Mouse (Mus musculus) right cerebral cortex, adult 18-20 months (tissue): Measurements from ENCODE around the gene Tctn1.

ENCODE experiments used
- DNase-seq: peaks from one replicate; pipeline ENCODE4 v3.0.0; 2022; ENCODE audit warnings: mixed read lengths

The Tctn1 gene

DNA sequence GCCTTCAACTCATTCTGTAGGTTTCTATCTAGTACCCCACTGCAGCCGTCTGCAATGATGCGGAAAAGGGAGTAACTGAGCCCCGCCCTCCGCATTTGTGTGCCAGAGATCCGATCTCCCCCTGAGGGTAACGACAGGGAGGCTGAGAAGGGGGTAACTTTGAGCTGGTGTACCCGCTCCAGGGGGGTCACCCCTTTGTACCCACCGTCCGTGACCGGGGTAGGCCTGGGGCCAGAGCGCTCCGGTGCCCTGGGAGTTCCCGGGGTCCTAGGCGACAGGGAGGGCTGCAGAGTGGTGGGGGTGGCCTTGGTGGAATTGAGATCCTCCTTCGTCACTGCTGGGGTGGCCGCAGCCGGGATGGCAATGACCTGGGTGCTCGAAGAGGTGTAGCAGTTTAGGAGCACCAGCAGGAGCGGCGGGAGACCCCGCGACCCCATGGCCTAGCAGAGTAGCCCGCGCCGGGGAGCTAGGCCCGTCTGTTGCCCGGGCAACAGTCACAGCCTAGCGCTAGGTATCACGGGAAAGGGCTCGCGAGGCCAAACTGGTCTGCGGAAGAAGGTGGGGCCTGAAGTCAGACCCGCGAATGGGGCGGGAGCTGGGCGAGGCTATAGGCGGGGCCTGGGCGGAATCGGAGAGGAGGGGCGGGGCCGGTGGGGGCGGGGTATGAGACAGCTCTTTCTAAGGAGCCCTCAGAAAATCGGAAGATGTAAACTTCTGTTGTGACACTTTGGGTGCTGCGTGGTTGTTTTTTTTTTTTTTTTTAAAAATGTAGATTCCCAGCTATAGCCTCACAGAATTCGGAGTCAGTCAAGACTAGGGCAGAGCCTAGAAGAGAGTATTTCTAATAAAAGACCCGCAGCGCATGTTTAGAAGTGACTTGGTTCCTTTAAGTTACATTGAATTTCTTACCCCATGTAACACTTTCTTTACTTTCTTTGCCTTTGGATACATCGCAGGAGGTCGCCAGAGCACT lies at the start of gene Tctn1:
Gene Tctn1, minus strand, starts transcription at position 528 of the 973 bp plus-strand sequence.
- peak; percentile 90 for DNase-seq

DNA sequence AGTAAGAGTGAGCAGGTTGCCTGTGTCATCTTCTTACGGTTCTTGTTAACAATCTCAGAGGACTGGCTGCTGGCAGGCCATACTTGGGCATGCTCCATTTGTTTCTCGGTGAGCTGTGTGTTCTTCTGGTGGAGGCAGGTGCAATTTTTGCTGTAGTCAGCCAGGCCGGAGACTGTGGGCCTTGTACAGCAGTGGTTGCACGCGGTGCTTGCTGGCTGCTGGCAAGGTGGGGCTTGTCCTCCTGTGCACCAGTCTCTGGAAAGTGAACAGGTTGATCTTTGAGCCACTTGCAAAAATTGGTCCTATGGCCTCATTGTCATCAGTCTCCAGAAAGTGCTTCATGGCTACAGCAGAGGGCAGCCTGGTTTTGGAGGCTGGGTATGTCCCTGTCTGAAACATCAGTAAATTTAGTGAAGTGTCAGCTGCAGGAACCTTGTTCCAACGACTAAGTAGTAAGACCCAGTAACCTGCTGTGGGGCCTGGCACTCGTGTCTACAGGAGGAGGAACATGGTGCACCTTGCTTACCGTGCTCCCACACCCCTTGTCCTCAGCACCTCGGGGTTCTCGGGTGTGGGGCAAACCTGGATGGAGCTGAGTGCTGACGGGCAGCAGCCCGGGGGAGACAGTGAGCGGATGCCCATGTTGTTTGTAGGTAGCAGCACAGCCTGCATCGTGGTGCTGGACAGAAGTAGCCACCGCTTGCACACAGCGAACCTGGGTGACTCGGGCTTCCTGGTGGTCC lies 48.9 kb upstream of the Tctn1 start:
- DNase-seq, result no peak

DNA sequence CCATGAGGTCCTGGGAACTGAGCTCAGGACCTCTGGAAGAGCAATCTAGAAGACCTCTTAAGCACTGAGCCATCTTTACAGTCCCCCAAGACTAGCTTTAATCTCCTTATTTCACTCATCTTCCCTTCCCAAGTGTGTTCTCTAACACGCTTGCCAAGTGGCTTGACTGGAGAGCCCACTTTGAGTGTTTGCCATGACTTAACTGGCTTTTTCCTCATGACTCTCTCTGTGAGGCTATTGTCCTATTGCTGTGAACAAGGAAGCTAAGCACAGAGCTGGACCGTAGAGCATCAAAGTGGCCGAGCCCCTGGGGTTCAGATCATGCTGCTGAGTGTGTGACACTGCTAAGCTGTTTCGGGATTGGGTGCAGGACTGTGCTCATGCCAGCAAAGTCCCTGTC lies 48.1 kb upstream of the Tctn1 start:
- DNase-seq, result no peak

DNA sequence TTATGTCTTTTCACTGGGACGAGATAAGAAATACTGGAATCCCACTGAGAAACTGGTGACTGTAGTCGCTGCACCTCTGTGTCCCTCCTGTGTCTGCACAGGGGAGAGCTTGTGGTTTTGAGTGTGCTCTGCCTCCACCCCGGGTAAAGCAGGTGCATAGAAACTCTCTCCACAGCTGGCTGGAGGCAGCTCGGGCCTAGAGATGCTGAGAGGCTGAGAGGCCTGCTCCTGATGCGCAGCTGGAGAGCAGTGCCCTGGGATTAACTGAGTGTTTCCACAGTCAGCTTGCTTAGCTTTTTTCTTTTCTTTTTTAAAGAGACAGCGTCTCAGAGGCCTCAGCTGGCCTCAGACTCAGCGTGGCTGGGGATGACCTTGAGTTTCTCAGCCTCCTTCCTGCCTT lies 47.4 kb upstream of the Tctn1 start:
- DNase-seq, result no peak

DNA sequence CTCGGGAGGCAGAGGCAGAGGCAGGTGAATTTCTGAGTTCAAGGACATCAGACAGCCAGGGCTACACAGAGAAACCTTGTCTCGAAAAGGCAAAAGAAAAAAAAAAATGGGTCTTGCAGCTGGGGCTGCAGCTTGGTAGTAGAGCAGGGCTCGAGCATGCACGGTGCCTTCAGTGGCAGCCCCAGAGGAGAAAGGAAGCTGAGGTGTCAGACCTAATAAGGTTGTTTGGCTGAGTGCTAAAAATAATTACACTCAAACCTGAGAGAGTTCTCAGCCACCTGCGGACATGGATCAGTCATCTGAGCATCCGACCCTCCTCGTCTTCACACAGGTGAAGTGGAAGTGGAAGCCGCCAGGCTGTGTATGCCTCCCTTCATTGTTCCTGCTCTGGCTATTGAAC lies 46.4 kb upstream of the Tctn1 start:
- DNase-seq, result no peak

DNA sequence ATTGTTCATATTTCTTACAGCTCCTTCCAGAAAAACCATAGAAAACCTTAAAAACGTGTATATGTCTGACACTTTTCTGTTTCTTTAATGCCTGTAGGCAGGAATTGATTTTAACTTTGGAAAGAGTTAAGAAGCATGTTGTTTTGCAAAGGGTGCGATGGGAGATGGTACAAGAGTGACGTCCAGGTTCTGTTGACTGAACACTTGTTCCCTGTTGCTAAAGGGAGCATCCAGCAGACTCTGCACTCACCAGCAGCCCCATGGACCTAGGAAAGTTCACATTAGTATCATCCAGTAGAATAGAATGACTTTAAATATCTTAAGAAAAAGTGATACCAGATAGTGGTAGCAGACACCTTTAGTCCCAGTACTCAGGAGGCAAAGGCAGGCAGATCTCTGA lies 42.3 kb upstream of the Tctn1 start:
- no peak for DNase-seq

DNA sequence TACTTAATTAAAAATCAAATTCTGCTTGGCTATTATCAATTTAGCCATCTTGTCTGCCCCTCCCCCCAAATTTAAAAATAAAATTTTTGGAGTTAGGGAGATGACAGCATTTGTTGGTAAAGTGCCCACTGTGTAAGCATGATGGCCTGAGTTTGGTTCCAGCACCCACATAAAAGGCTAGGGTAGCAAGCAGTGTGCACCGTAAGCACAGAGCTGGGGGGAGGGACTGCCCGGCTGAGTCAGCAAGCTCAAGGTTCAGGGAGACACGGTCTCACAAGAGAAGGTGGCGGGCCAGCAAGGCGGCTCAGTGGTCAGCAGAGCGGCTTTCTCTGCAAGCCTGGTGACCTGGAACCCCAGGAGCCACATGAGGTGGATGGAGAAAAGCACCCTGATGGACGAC lies 41.2 kb upstream of the Tctn1 start:
- DNase-seq, result no peak

DNA sequence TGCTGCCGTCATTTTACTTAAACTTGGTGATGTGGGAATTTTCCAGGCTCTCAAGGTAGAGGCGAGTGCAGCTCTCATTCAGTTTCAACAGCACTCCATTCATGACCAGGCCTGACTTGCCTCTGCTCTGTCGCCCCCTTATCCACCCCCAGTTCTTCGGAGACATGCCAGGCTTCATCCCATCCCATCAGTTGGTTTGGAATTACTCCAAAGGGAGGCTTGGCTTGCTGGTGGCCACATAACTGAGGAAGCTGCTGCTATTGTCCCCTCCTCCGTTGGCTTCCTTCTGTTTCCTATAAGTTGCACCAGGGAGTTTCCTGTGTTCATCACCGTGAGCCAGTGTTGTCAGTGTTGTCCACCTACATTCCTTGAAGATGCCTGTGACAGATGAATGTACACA lies 40.3 kb upstream of the Tctn1 start:
- DNase-seq, result peak; percentile 21

DNA sequence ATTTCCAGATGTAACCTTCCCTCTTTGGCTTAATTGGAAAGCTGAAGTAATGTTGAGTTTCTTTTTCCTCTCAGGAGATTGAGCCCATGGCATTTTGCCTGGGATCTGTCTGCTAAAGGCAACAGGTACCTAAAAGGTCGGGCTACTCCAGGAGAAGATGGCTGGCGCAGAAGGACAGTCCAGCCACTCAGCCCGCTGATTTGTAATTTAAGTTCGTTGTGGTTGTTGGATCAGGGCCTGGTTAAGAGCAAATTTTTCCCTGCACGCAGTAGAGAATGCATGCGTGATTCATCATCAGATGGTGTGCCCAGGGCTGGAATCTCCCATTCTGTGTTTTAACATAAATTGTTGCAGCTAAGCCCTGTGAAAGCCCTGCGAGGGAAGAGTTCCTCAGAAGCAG lies 39.7 kb upstream of the Tctn1 start:
- peak; percentile 32 for DNase-seq

DNA sequence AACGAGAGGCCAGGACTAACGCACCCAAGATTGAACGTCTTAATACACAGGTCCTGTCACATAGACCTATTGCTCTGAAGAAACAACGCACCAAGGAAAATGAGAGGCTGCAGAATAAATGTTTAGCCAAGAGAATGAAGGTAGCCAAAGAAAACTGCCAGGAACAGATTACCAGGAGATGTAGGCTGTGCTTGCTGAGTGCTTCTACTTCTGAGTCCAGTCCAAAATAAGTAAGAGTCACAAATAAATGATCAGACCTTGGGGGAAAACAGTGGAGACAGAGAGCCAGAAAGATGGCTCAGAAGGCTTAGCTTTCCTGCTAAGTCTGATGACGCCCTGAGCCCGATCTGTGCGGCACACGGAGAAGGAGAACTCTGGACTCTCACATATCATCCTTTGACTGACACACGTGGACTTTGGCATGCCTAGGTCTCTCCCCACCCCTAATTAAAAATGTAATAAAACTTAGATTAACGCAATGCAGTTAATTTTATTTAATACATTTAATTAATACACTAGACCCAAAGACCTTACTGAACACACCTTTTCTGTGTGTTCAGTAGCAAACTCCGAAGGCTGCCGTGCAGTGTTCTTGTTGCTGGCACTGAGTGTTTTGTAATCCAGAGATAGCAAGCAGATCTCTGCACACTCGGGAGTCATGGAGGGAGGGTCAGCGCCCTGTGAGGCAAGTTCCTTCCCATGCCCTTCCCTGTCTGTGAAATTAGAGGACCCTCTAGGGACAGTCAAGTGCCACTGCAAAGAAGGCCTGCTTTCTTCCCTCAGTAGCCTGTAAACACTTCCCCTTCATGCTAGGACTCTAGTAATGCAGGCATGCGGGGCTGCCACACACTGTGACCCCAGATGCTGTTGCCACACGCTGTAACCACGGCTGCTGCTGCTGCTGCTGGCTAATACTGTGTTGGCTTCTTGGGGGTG lies 38.8 kb upstream of the Tctn1 start:
- DNase-seq, result no peak

DNA sequence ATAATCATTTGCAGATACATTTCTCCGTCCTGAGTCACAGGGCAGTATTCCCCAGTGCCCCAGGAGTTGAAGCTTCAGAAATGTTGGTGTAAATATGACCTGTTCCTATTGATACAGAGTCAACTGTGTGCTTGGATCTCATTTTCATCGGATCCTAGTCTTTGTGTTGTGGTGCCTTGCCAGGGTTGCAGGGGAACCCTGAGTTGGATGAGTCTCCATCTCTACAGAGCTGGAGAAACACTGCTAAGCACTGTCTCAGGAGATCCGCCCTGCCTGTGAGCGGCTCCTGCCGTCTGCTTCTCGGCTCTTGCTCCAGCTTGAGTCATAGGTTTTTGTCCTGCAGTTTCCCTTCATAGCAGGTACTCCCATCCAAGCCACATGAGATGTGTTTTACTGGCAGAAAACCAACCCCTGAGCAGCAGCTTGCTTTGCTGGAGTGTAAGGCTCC lies 35.8 kb upstream of the Tctn1 start:
- peak; percentile 53 for DNase-seq

DNA sequence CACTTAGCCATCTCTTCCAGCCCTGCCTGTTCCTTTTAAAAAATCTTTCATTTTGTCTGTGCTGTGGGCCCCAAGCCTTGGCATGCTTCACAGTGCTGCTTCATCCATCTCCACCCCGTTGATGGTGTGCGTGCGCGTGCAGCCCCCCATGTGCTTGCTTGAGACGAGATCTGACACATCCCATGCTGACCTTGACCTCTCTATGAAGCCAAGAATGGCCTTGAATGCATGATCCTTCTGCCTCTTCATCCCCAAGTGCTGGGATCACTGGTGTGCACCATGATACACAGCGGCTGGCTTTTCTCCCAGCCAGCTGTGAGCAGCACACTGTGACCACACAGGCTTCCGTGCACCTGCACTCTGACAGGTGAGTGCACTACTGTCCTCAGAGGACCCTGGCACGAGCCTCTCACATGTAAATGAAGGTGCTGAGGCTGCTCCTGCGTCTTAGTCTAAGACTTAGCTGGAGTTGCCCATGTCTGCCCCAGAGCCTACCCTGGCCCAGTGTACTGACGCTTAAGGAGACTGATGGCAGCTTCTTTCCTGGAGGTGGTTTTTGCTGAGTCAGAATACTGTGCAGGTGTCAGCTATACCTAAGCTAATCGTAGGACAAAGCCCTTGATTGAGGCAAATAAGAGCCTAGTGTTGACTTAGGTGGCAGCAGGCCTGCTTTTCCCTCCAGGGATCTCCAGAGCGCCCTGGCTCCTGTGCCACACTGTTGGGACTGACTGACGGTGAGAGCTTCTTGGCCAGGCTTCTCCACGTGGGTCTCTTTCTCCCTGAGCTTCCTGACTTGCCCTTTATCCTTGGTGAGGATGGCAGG lies 31.1 kb upstream of the Tctn1 start:
- DNase-seq, result no peak

DNA sequence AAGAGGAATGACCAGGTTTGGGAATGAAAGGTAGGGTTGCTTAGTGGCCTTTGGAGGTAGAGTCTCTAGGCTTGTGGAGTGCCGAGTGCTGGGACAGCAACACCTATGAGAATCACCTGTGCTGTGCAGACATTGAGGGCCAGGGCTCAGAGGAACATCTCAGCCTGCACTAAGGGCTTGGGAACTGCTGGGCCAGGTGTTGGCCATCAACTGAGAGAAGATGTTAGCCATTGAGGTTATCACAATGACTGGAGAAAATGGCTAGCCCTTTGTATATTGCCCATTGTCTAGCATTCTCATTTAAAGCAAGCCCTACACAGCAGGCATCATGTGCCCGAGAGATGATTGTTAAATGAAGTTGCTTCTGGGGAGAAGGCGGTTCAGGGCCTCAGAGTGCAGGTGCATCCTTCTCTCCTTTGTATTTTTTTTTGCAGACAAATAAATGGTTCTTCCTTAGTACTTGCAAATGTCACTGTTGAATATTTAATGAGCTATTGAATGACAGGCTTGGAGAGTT lies 30.0 kb upstream of the Tctn1 start:
- no peak for DNase-seq

DNA sequence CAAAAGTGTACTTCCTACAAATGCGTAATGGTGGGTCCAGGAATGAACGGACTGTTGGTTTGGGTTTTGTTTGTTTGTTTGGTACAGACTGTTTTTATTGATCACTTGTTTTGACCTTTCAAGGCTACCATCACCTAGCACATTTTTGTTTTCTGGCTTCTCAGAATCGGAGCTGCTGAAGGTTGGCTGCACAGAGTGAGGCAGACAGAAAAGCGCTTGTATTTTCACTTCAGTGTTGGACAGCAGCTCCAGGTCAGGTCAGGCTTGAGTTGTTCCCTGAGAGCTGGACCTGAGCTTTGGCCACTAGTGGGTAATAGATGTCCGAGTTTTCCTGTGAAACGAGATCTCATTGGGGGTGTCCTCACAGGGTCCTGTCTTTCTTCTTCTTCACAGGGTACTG lies 28.9 kb upstream of the Tctn1 start:
- no peak for DNase-seq

DNA sequence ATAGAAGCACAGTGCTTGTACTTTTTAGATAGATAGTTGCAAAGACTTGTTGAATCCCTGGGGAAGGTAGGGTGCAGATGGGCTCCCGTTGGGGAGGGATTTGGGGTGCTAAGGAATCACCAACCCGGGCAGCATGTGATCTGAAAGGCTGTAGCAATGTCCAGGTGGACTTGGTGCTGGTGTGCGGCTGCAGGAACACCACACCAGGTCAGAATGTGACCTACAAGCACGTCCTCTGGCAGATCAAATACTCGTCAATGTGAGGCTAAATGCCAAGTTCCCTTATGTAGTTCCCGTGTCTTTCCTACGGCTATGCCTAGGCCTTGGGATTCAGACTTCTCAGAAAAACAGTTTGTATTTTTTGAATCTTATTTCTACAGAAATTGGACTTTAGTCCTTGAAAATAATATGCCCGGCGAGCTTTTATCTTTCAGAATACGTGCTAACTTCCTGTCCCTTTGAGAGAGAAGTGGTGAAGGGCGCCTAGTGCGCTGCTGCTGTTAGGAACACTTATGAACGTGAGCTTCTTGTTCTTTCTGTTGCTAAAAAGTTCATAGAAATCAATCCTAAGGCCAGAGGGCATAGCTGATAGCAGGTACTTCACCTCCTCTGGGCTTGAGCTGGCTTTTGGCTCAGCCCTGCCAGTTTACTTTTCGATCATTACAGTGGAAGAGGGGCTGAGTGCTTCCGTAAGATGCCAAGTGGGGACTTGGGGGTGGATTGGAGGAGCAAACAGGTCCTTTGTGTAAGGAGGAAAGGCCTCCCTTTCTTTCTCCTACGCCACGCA lies 27.5 kb upstream of the Tctn1 start:
- no peak for DNase-seq

DNA sequence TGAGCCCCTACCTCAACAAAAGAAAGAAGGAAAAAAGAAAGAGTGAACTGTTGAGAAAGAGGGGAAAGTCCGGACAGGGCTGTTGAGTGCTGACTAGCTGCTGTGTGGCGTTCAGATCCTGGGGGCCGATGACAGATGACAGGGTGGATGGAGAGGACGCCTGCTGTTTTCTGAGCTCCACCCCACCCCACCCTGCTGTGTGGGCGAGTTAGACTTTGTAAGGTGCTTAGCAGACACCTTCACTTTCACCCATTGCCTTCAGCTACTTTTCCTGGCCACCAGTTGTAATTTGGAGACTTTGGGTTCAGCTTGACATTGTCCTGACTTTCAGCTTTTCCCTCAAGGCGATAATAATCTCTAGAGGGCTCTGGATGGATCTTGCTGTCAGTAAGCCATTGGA lies 26.9 kb upstream of the Tctn1 start:
- no peak for DNase-seq

DNA sequence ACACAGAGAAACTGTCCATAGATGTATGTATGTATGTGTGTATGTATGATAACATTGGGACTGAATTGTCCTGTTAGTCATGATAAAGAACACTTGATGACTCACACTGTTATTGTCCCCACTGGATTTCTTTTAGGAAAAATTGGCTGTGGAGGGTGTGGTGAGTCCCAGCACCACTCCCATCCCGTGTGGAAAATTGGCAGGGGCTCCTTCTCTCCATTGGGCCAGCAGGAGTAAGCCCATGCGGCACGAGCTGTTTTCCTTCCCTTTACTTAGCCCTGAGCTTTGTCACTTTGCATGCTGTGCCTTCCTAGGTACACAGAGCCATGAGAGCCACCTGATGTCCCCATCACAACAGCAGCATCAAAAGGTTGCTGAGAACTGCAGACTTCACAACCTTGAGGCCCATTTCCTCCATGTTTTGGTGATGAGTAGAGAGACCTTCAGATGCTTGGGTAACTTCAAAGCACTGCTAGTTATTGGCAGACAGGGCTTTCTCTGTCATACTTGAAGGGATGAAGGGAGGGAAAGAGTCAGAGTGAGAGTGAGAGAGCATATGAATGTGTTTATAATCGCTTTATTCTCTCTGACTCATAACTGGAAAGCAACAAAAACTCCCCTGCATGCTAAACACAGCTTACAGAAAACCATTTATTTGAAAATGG lies 24.0 kb upstream of the Tctn1 start:
- no peak for DNase-seq

DNA sequence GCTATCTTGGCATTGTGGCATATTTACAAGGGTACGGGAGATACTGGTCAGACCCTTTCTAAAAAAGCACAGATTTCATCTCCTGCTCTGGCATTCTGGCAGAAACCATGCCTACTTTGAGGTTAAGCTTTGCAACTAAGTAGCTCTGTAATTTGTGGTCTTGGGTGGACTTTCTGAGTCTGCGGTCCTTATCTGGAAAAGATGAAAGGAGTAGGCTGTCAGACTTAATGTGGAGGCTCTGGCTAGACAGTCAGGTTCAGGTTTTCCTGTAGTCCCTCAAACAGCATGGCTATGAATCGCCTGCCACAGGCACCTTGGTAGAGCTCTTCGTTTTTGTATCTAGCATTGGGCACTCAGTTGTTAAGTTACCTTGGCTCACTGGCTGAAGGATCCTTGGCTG lies 22.8 kb upstream of the Tctn1 start:
- DNase-seq, result no peak

DNA sequence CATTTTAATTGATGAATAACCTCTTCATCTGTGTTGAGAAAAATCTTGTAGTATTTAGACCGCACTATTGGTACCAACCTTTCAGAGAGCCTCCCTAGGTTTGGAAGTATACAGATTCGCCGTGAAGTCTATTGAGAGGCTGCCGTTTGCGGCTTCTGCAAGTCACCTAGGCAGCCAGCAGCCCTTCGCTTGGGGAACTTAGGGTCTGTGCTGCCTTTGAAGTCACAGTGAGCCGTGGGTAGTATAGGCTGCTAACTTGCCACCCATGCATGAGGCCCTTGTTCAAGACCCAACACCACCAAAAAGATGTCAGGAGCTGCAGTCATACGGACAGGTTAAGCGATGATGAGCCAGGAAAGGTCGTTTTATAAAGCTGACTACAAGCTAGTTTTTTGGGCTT lies 21.9 kb upstream of the Tctn1 start:
- DNase-seq, result no peak

DNA sequence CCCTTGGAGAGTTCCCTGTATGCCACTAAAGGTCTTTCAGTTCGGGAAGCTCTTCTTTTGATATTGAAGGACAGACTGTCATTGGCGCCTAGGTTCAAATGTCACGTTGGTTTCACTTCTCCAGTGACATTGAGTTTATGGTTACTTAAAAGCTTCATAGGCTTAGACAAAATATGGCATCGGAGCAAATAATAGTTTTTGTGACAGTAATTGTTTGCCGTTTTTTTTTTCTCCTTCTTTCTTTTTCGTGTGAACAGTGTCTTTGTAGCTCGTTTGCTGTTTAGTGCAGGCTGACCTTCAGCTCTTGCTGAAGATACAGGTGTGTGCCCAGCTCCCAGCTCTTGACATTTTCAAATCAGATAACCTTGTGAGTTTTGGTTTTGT lies 21.5 kb upstream of the Tctn1 start:
- DNase-seq, result no peak
